Mouse (Mus musculus) stomach, postnatal 0 days (tissue): ENCODE results near the gene Lhx2.

ENCODE experiments used
- CTCF ChIP-seq: IDR thresholded peaks from 2 replicates; pipeline ENCODE4 v1.5.1; 2016; ENCODE audit warnings: antibody characterized with exemption, low read depth, mild to moderate bottlenecking, moderate library complexity
- EP300 ChIP-seq: optimal IDR thresholded peaks from 2 replicates; pipeline ENCODE3; 2016; ENCODE audit warnings: antibody characterized with exemption

GRCm38 (mm10) chr2:38347811-38348551, 8.9 kb downstream of the Lhx2 start:
- TF ChIP-seq CTCF (no peak), EP300 (no peak)
